Mouse (Mus musculus) testis, adult 2 months (tissue): ENCODE results near the gene Gatb.

Experiments used
- CTCF ChIP-seq: fragments of 200-500 bp; IDR thresholded peaks from 2 replicates; pipeline ENCODE4 v1.5.1; 2012; ENCODE audit warnings: low read depth, mild to moderate bottlenecking, inconsistent platforms, low read length, moderate library complexity; ENCODE audit not compliant: control insufficient read depth, insufficient read depth, insufficient replicate concordance
- POLR2A ChIP-seq: fragments of 200-500 bp; IDR thresholded peaks from 2 replicates; pipeline ENCODE4 v1.6.1; 2012; ENCODE audit warnings: low read depth, mild to moderate bottlenecking, inconsistent platforms, low read length, moderate library complexity; ENCODE audit not compliant: control insufficient read depth

DNA sequence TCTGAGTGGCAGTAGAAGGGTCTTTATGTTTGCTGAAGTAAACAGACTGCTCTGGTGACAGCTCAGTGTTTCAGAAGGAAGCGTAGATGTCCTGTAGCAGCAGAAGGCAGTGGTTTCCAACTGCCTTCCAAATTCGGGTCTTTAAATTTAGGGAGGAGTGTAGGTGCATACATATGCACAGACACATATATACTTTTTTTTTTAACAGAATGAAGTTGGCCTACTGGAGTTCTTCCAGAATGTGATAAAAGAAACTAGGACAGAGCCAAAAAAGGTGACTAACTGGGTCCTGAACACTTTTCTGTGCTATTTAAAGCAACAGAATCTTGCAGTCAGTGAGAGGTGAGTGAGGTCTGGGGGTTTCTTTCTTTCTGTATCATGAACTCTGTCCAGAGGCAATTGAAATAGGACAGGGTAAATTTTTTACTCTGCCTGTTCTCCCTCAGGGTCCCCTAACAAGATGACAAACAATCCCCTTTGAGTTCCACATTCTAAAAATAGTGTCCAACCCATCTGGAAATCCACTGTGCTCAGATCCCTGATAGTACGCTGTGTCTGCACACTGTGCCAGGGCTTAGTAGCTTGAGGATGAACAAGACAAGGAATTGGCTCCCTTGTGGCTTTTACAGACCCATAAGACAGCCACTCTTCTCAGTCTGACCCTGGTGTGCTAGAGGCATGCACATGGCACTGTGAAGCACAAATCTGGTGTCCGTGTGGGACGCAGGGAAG lies 63.0 kb downstream of the Gatb start:
- TF ChIP-seq POLR2A (no peak), CTCF (no peak)
